In genomic region chr8:8597434-8597833, GRCm38 (mm10) we compare ENCODE assay signal across 32 mouse cellular contexts.
DNase-seq lines count a peak whose midpoint lies in the region; ATAC-seq and TF ChIP-seq lines count a peak whose summit lies in the region.
"Had no signal": no experiment of that assay in that cellular context is flagged by ENCODE, and none has a peak within 500 bp of the region (broad histone marks: within the 10 kb centered on the region; RNA-seq: fewer than 3 reads in every experiment).

No protein-coding gene starts in this region.

- no peak overlapping the region for H3K27ac ChIP-seq in heart, embryonic 12.5 days (ENCODE audit: poor library complexity, severe bottlenecking)
- H3K27ac ChIP-seq in midbrain, embryonic 10.5 days (replicated peaks): 0 out of 2 replicates have a peak overlapping the region, but pooled peaks have one; percentile 20
- H3K27ac ChIP-seq in midbrain, postnatal 0 days (ENCODE audit: low read depth, low read length): no peak overlapping the region
- H3K27ac ChIP-seq in midbrain, embryonic 12.5 days (replicated peaks): no peak overlapping the region
- no peak overlapping the region for H3K27ac ChIP-seq in midbrain, embryonic 16.5 days (ENCODE audit: low read length)
- H3K27ac ChIP-seq: embryonic facial prominence, embryonic 13.5 days; forebrain, embryonic 10.5 days; heart, embryonic 15.5 days; kidney, postnatal 0 days; limb, embryonic 10.5 days; limb, embryonic 15.5 days; liver, embryonic 13.5 days; neural tube, embryonic 15.5 days had no signal

- H3K9ac ChIP-seq in heart, embryonic 12.5 days: no peak overlapping the region
- H3K9ac ChIP-seq in midbrain, postnatal 0 days (replicated peaks; ENCODE audit: low read length, poor library complexity, severe bottlenecking): no peak overlapping the region
- H3K9ac ChIP-seq in midbrain, embryonic 12.5 days (replicated peaks): 0 out of 2 replicates have a peak overlapping the region, but pooled peaks have one; percentile 1
- H3K9ac ChIP-seq in midbrain, embryonic 16.5 days (ENCODE audit: low read depth, low read length): no peak overlapping the region
- H3K9ac ChIP-seq: embryonic facial prominence, embryonic 13.5 days; heart, embryonic 15.5 days; limb, embryonic 15.5 days; liver, embryonic 13.5 days; neural tube, embryonic 15.5 days had no signal

- intact Hi-C loops in left cerebral cortex, postnatal 14 days (cut with DNase I): no loop called here

- peak overlapping the region; percentile 29; the same call in 1 of the 2 replicates for H3K4me2 ChIP-seq in heart, embryonic 12.5 days
- H3K4me2 ChIP-seq in midbrain, postnatal 0 days (ENCODE audit: low read depth, low read length, poor library complexity, severe bottlenecking): no peak overlapping the region
- no peak overlapping the region for H3K4me2 ChIP-seq in midbrain, embryonic 12.5 days (replicated peaks)
- H3K4me2 ChIP-seq in midbrain, embryonic 16.5 days (ENCODE audit: low read length): no peak overlapping the region
- H3K4me2 ChIP-seq: embryonic facial prominence, embryonic 13.5 days; heart, embryonic 15.5 days; limb, embryonic 15.5 days; liver, embryonic 13.5 days; neural tube, embryonic 15.5 days had no signal

- peaks cover 23% of the 10 kb centered on the region for H3K4me1 ChIP-seq in heart, embryonic 12.5 days (replicated peaks)
- H3K4me1 ChIP-seq in midbrain, embryonic 10.5 days: peaks cover 33% of the 10 kb centered on the region
- no peaks in the 10 kb centered on the region for H3K4me1 ChIP-seq in midbrain, postnatal 0 days (ENCODE audit: insufficient read depth, low read length)
- H3K4me1 ChIP-seq in midbrain, embryonic 12.5 days: peaks cover 11% of the 10 kb centered on the region
- H3K4me1 ChIP-seq in midbrain, embryonic 16.5 days (ENCODE audit: control insufficient read depth, insufficient read depth, low read length): no peaks in the 10 kb centered on the region
- H3K4me1 ChIP-seq: liver, embryonic 13.5 days; neural tube, embryonic 15.5 days had no signal

- no peaks in the 10 kb centered on the region for H3K27me3 ChIP-seq in heart, embryonic 12.5 days (replicated peaks)
- H3K27me3 ChIP-seq in midbrain, embryonic 10.5 days (ENCODE audit: low read depth, poor library complexity, severe bottlenecking): peaks cover 87% of the 10 kb centered on the region
- H3K27me3 ChIP-seq in midbrain, postnatal 0 days (ENCODE audit: insufficient read depth, low read length): peaks cover 5% of the 10 kb centered on the region; the same call in 1 of the 2 replicates
- peaks cover 59% of the 10 kb centered on the region for H3K27me3 ChIP-seq in midbrain, embryonic 12.5 days
- H3K27me3 ChIP-seq in midbrain, embryonic 16.5 days (ENCODE audit: control insufficient read depth, insufficient read depth, low read depth, low read length): no peaks in the 10 kb centered on the region
- H3K27me3 ChIP-seq: embryonic facial prominence, embryonic 13.5 days; heart, embryonic 15.5 days; limb, embryonic 15.5 days; liver, embryonic 13.5 days; neural tube, embryonic 15.5 days had no signal

- no peaks in the 10 kb centered on the region for H3K9me3 ChIP-seq in heart, embryonic 12.5 days (replicated peaks)
- no peaks in the 10 kb centered on the region for H3K9me3 ChIP-seq in midbrain, embryonic 10.5 days (replicated peaks)
- no peaks in the 10 kb centered on the region for H3K9me3 ChIP-seq in midbrain, postnatal 0 days (ENCODE audit: low read length)
- no peaks in the 10 kb centered on the region for H3K9me3 ChIP-seq in midbrain, embryonic 12.5 days
- H3K9me3 ChIP-seq in midbrain, embryonic 16.5 days (replicated peaks; ENCODE audit: control insufficient read depth, low read length, poor library complexity, severe bottlenecking): no peaks in the 10 kb centered on the region
- H3K9me3 ChIP-seq: embryonic facial prominence, embryonic 13.5 days; forebrain, embryonic 10.5 days; heart, embryonic 15.5 days; limb, embryonic 10.5 days; limb, embryonic 15.5 days; liver, embryonic 13.5 days; neural tube, embryonic 15.5 days had no signal

- no peak for TF ChIP-seq CTCF in midbrain, postnatal 0 days (IDR thresholded peaks at IDR 0.05)

- no peak for DNase-seq in heart, adult 9 months (ENCODE audit: low spot score in 2 of 2)
- peak; percentile 65 for DNase-seq in midbrain, embryonic 10.5 days (ENCODE audit: low spot score)
- no peak for DNase-seq in midbrain, postnatal 0 days (ENCODE audit: low spot score)
- DNase-seq in left cerebral cortex, postnatal 14 days (ENCODE audit: low spot score in 2 of 2): no peak
- DNase-seq: adrenal gland, adult 2 months; adrenal gland, postnatal 36 days; B cell, adult 2 months; cerebellum, adult 2 months; cerebellum, postnatal 14 days; gastrocnemius, postnatal 10 days; kidney, adult 8-10 months; kidney, postnatal 4 days; liver, embryonic 13.5 days; lung, adult 18-20 months; lung, postnatal 4 days; right cerebral cortex, adult 18-20 months; spleen, adult 18-20 months; thymus, postnatal 14 days had no signal

- ATAC-seq in heart, embryonic 12.5 days (ENCODE audit: insufficient number of reproducible peaks, low FRiP score): no peak
- no peak for ATAC-seq in midbrain, postnatal 0 days (ENCODE audit: low FRiP score)
- ATAC-seq in midbrain, embryonic 12.5 days (ENCODE audit: low FRiP score, low read depth): no peak
- ATAC-seq in midbrain, embryonic 16.5 days: peak; percentile 47; the same call in 1 of the 2 replicates
- ATAC-seq: forebrain, embryonic 16.5 days; intestine, embryonic 16.5 days; lung, postnatal 0 days had no signal

- WGBS in heart, embryonic 12.5 days: 23% methylated on average over 13 of the region's 13 CpGs
- WGBS in midbrain, embryonic 10.5 days: 4% methylated on average over 13 of the region's 13 CpGs
- WGBS in midbrain, postnatal 0 days: 21% methylated on average over 13 of the region's 13 CpGs
- WGBS in midbrain, embryonic 12.5 days: 6% methylated on average over 13 of the region's 13 CpGs
- 8% methylated on average over 13 of the region's 13 CpGs for WGBS in midbrain, embryonic 16.5 days

- no peak overlapping the region for H3K4me3 ChIP-seq in heart, embryonic 12.5 days
- H3K4me3 ChIP-seq in midbrain, embryonic 10.5 days: peak overlapping the region; percentile 14; the same call in 1 of the 2 replicates
- H3K4me3 ChIP-seq in midbrain, postnatal 0 days (ENCODE audit: low read depth, low read length): no peak overlapping the region
- no peak overlapping the region for H3K4me3 ChIP-seq in midbrain, embryonic 12.5 days
- H3K4me3 ChIP-seq in midbrain, embryonic 16.5 days (ENCODE audit: low read depth, low read length): no peak overlapping the region
- H3K4me3 ChIP-seq: embryonic facial prominence, embryonic 13.5 days; forebrain, embryonic 10.5 days; heart, embryonic 15.5 days; limb, embryonic 10.5 days; limb, embryonic 15.5 days; liver, embryonic 13.5 days; megakaryocyte, embryonic 14.5 days; neural tube, embryonic 15.5 days had no signal

- H3K36me3 ChIP-seq in heart, embryonic 12.5 days: no peaks in the 10 kb centered on the region
- no peaks in the 10 kb centered on the region for H3K36me3 ChIP-seq in midbrain, embryonic 10.5 days
- no peaks in the 10 kb centered on the region for H3K36me3 ChIP-seq in midbrain, postnatal 0 days (ENCODE audit: insufficient read depth, low read length)
- no peaks in the 10 kb centered on the region for H3K36me3 ChIP-seq in midbrain, embryonic 12.5 days
- H3K36me3 ChIP-seq in midbrain, embryonic 16.5 days (ENCODE audit: control insufficient read depth, insufficient read depth, low read length): no peaks in the 10 kb centered on the region
- H3K36me3 ChIP-seq: embryonic facial prominence, embryonic 13.5 days; forebrain, embryonic 10.5 days; heart, embryonic 15.5 days; limb, embryonic 10.5 days; limb, embryonic 15.5 days; liver, embryonic 13.5 days; neural tube, embryonic 15.5 days had no signal
